Mouse (Mus musculus): ENCODE results near the gene Krtap6-1.
A peak's percentile ranks its signal among the peaks of the same experiment; 100 is the strongest.
"Not testable (repeated sequence)": the region's sequence is repeated elsewhere in the genome, so short reads cannot be mapped to it uniquely, and the experiment has no call there.

Gene Krtap6-1

DNA sequence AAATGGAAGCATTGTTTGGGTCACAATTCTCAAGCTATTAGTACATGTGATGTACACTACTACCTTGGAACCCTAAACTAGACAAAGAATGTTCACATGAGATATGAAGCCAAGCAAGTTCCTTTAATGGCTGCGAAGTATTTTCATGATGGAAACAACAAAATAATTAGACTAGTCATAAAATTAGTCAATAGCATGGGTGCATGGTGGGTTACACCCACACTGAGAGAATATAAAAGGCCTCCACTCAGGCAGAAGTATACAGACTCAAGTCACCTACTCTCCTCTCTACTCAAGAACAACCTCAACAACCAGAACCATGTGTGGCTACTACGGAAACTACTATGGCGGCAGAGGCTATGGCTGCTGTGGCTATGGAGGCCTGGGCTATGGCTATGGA lies at the start of gene Krtap6-1:
TSS of gene Krtap6-1 (plus strand) at position 301 of the 400 bp plus-strand sequence.
- DNase-seq (ENCODE audit: low read depth): not testable (repeated sequence)

DNA sequence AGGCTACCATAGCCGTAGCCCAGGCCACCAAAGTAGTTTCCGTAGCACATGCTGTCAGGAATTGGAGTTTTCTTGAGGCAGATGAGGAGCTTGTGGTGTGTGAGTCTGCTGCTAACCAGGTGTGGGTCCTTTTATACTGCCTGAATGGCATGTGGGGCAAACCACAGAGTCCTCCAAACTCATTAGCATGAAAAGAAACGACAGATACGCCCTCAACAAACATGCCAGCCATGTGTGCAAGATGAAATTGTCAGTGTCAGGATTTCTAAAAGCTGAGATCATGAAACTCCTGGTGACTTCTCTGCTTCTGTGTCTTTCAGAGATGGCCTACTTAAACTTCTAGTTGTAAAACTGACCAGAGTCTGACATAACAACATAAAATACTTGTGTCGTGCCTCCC lies 20.8 kb upstream of the Krtap6-1 start, which contains the start of gene Krtap22-2:
TSS of gene Krtap22-2 (minus strand) at position 101 of the 400 bp plus-strand sequence.
- DNase-seq (ENCODE audit: low read depth): no peak

DNA sequence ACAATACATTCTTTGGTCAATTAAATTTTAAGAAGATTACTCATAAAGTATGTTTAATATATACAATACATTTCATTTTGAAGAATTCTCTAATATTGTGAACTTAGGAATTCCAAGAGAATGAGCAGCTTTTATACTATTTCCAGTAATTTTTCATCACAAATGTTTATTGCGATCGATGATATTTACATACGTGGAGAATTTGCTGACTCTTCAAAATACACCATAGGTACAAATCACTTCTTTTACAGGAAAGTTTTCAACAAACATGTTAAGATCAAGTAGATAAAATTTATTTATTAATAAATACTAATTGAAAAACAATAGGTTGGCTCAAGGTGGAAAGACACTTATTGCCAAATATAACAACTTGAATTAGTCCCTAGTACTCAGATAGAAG lies 17.5 kb upstream of the Krtap6-1 start:
- DNase-seq (ENCODE audit: low read depth): no peak

DNA sequence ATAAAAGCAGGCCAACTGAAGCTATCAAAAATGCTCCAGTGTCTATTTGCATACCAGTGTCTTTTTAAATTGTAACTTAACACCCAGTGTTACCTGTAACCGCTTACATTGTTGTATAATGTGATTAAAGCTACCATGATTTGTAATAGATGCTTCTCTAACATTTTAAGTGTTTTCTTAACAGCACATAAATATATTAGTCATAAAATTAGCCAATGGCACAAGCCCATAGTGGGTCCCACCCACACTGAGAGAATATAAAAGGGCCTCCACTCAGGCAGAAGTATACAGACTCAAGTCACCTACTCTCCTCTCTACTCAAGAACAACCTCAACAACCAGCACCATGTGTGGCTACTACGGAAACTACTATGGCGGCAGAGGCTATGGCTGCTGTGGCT lies 16.5 kb upstream of the Krtap6-1 start, which contains the start of gene Gm10229:
TSS of gene Gm10229 (plus strand) at position 301 of the 400 bp plus-strand sequence.
- not testable (repeated sequence) for DNase-seq (ENCODE audit: low read depth)

DNA sequence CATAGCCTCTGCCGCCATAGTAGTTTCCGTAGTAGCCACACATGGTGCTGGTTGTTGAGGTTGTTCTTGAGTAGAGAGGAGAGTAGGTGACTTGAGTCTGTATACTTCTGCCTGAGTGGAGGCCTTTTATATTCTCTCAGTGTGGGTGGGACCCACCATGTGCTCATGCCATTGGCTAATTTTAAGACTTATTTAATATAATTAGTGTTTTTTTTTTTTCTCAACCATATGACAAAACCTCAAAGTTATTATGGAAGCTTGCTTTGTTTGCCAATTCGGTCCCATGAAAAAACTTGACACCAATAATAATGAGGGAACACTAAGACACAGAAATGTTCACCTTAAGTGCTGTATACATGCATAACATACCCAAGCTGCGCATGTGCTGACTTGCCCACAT lies 9.9 kb downstream of the Krtap6-1 start, which contains the start of gene Gm10228:
TSS of gene Gm10228 (minus strand) at position 101 of the 400 bp plus-strand sequence.
- not testable (repeated sequence) for DNase-seq (ENCODE audit: low read depth)

DNA sequence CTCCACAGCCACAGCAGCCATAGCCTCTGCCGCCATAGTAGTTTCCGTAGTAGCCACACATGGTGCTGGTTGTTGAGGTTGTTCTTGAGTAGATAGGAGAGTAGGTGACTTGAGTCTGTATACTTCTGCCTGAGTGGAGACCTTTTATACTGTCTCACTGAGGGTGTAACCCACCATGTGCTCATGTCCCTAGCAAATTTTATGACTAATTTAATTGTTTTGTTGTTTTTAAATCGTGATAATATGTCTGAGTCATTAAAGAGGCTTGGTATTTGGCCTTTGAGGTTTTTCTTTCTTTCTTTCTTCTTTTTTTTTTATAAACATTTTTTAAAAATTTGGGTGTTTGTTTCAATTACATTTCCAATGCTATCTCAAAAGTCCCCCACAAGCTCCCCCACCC lies 16.3 kb downstream of the Krtap6-1 start, which contains the start of gene Krtap6-5:
TSS of gene Krtap6-5 (minus strand) at position 101 of the 400 bp plus-strand sequence.
- no peak for DNase-seq (ENCODE audit: low read depth)

DNA sequence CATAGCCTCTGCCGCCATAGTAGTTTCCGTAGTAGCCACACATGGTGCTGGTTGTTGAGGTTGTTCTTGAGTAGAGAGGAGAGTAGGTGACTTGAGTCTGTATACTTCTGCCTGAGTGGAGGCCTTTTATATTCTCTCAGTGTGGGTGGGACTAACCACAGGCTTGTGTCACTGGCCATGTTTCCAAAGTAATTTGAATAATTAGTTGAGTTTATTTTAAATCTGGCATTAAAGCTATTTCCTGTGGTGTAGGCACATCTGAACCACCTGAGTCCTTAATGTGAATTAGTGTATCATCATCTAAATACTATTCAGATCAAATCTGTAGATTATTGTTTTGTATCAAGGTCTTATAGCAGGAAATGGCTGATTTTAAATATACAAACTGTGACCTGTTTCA lies 32.4 kb downstream of the Krtap6-1 start, which contains the start of gene 1110025L11Rik:
TSS of gene 1110025L11Rik (minus strand) at position 101 of the 400 bp plus-strand sequence.
- DNase-seq (ENCODE audit: low read depth): not testable (repeated sequence)

DNA sequence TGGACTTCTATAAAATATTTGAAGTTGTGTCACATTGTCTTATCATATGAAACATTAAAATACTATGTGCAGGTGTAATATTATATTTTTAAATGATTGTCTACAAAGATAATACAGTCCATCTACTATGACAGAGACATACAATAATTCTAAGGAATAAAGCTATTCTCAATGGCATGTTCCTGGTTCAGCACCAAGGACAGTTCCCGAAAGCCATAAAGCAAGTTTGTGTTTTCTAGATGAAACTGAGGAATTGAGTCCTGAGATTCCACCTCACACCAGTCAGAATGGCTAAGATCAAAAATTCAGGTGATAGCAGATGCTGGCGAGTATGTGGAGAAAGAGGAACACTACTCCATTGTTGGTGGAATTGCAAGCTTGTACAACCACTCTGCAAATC lies 39.5 kb downstream of the Krtap6-1 start:
- peak; percentile 1 for DNase-seq (ENCODE audit: low read depth)
